Mouse (Mus musculus) Patski (cell line): ENCODE data around the gene Mpp1. TPM values are rescaled to one million over a fixed set of nuclear protein-coding genes. Genes with fewer than 3 reads are reported as not detected.
A peak's percentile ranks its signal among the peaks of the same experiment; 100 is the strongest.
"Not testable (repeated sequence)": the region's sequence is repeated elsewhere in the genome, so short reads cannot be mapped to it uniquely, and the experiment has no call there.

Experiments used
- ATAC-seq: fragments of 100-300 bp; one replicate; pipeline ENCODE4 v1.8.0; 2021
- CTCF ChIA-PET: fragments of 350-600 bp; sonication (Branson Sonifier 250); formaldehyde crosslinking; loops from one replicate; lab custom pipeline; 2022; ENCODE audit warnings: inconsistent platforms; lab: Charles Lee
- POLR2A ChIA-PET: fragments of 350-600 bp; sonication (Branson Sonifier 250); formaldehyde crosslinking; loops from one replicate; lab custom pipeline; 2022; ENCODE audit warnings: antibody characterized with exemption, inconsistent platforms; lab: Charles Lee
- DNase-seq: peaks from one replicate; pipeline ENCODE4 v3.0.0-alpha.2; 2011; ENCODE audit warnings: low read depth, low spot score
- H3K27me3 ChIP-seq: fragments of 371-371 bp; one replicate; pipeline ENCODE4 v1.5.1; 2021
- CTCF ChIP-seq: fragments of 100-300 bp; IDR thresholded peaks from one replicate; pipeline ENCODE4 v1.5.1; 2021
- in situ Hi-C: fragments of 300-500 bp; cut with MboI; formaldehyde crosslinking; loops from 3 replicates; pipeline ENCODE4 v1.11.1; 2018; ENCODE audit warnings: low pct_unique_long_range_greater_than_20kb, mixed read lengths
- polyA plus RNA-seq: library from polyadenylated mRNA; unstranded; gene quantifications from one replicate; pipeline ENCODE4 v1.2.3, GENCODE M21; 2021

Mpp1 gene
- polyA plus RNA-seq: 118 TPM

DNA sequence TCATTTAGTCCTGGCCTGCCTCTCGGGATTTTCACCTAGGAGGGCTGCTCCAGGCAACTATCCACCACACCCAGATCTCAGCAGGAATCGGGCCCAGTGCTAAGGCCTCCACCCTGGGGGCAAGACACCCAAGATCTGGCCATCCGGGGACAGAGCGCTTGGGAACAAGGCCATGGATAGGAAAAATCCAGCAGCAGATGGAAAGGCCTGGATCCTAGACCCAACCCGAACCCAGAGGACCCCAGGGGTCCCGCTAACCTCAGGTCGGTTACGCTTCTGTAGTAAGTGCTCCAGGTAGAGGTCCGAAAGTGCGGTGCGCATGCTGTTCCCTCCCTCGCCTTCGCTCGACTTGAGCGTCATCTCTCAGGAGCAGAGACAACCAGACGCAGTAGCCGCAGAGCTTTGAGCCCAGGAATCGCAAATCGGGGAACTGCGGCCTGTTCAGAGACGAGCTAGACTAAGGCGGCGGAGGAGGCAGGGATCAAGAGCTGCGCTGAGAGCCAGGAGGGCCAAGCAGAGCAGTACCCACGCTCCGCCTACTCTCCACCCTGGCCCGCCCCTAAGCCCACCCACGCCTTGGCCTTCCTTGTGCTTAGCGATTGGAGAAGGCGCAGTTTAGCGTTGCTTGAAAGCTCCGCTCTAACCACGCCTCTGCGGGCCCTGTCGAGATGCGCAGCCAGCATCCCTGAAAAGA lies at the start of gene Mpp1:
Gene Mpp1 (minus strand): TSS at position 550 of the 694 bp plus-strand sequence.
- DNase-seq (no peak), ATAC-seq (peak; percentile 98)
- ChIA-PET POLR2A (no interaction called here), CTCF (interaction anchor here (1.4 kb wide), 1 partner anchor 14 kb away, joined by 3 read pairs; no protein-coding TSS in a partner anchor)
- in situ Hi-C loops: no loop called here
- H3K27me3 ChIP-seq: peaks cover 20% of the 10 kb centered on the region
- no peak for TF ChIP-seq CTCF

DNA sequence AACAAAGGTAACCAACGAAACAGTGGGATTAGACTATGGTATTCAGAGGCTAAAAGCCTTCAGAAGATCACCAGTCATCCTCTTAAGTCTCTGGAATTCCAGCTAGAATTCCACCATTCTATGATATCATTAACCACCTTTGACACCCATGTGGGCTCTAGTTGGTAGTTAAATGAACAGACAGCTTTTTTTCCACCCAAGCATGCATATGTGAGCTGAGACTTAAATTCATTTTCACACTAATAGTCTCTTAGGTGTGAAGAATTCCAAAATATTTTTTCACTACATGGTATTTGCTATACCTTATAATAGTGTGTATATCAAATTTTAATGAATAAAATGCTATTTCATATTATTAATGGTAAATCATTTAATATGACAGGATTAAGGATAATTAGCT lies 32.9 kb upstream of the Mpp1 start, which contains the start of gene Smim9:
Gene Smim9 (minus strand): TSS at position 101 of the 400 bp plus-strand sequence.
- H3K27me3 ChIP-seq: peaks cover 32% of the 10 kb centered on the region
- in situ Hi-C loops: no loop called here
- ChIA-PET POLR2A (no interaction called here), CTCF (no interaction called here)
- TF ChIP-seq CTCF: no peak
- no peak for DNase-seq
- ATAC-seq: no peak

DNA sequence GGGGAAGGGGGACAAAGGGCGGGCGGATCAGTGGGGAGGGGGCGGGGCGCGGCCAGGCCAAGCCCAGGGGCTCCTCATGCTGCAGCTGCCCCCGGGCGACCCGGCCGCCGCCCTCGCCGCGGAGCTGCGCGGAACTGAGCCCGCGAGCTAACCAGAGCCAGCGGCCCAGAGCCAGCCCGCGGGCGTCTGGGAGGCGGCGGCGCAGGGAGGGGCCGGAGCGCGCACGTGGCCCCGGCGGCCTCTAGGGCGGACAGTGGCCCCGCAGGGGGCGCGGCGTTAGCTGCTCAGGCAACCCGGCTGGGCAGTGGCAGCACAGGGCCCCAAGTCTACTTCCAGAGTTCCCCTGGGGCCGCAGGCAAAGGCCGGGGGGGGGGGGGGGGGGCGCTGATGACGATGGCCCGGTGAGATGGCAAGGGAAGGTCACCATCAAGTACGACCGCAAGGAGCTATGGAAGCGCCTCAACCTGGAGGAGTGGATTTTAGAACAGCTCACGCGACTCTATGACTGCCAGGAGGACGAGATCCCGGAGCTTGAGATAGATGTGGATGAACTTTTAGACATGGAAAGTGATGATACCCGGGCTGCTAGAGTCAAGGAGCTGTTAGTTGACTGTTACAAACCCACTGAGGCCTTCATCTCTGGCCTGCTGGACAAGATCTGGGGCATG lies 24.9 kb upstream of the Mpp1 start:
- no peak for ATAC-seq
- ChIA-PET POLR2A (no interaction called here), CTCF (no interaction called here)
- no peaks in the 10 kb centered on the region for H3K27me3 ChIP-seq
- in situ Hi-C loops: no loop called here
- no peak for DNase-seq
- TF ChIP-seq CTCF: no peak

DNA sequence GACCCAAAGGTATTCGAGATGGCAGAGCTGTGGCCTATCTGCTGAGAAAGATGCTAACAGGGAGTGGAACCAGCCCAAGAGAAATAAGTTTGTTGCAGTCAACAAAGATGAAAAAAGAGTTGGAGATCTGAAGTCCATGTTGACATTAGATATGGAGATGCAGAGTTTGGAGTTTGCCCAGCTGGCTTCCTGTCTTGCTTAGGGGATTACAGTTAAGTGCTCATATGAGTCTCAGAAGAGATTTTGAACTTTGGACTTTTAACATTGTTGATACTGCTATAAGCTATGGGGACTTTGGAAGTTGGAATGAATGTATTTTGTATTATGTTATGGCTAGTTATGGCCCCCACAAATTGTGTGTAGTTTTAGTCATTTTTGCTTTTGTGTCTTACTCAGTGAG lies 21.4 kb upstream of the Mpp1 start:
- ChIA-PET CTCF (no interaction called here), POLR2A (no interaction called here)
- peaks cover 11% of the 10 kb centered on the region for H3K27me3 ChIP-seq
- in situ Hi-C loops: no loop called here
- ATAC-seq (no peak), DNase-seq (no peak)
- no peak for TF ChIP-seq CTCF

DNA sequence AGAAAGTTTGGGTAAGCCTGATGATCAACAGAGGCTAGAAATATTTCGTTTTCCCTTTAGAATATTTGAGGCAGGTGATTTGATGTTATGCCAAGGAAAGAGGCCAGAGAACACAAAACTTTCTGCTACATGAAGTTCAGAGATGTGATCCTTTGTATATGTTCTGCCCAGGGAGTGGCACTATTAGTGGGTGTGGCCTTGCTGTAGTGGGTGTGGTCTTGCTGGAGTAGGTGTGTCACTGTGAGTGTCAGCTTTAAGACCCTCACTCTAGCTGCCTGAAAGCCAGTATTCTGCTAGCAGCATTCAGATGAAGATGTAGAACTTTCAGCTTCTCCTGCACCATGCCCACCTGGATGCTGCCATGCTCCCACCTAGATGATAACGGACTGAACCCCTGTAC lies 19.5 kb upstream of the Mpp1 start:
- peaks cover 11% of the 10 kb centered on the region for H3K27me3 ChIP-seq
- CTCF ChIA-PET: interaction anchor here (1.2 kb wide), 1 partner anchor 9 kb away, joined by 3 read pairs; no protein-coding TSS in a partner anchor
- no peak for TF ChIP-seq CTCF
- DNase-seq: no peak
- in situ Hi-C loops: no loop called here
- POLR2A ChIA-PET: no interaction called here
- ATAC-seq: no peak

DNA sequence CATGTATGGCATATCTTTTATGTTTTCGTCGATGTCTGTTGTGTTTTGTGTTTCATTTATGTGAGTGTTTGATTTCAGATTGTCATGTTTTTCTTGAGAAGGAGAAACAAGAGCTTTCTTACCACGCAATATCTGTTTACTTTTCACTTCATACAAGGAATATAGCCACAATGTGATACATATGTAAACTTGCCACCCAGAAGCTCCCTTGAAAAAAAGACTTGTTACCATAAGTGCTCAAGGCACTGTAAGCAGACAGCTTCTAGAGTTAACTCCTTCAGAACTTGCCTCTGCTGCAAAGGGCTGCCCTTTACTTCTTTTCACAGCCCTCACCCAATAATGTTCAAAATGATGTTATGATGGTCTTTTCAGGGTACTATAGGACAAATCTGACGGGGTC lies 17.6 kb upstream of the Mpp1 start:
- ATAC-seq (no peak), DNase-seq (no peak)
- no peak for TF ChIP-seq CTCF
- in situ Hi-C loops: no loop called here
- peaks cover 11% of the 10 kb centered on the region for H3K27me3 ChIP-seq
- ChIA-PET POLR2A (no interaction called here), CTCF (no interaction called here)

DNA sequence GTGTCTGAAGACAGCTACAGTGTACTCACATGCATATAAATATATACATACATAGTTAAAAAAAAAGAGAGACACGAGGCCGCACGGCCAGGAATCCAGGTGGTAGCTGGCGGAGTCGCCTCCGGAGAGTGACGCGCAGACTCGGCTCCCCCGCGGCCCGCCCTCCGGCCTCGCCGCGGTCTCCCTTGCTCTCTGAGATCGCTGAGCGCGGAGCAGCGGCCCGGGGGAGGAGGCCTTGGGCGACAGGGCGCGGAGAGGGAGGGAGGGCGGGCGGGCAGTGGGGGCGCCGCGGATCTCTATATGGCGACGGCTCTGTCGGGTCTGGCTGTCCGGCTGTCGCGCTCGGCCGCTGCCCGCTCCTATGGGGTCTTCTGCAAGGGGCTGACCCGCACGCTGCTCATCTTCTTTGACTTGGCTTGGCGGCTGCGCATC lies 12.3 kb upstream of the Mpp1 start:
- H3K27me3 ChIP-seq, DNase-seq, ATAC-seq, POLR2A ChIA-PET, in situ Hi-C loops, CTCF ChIA-PET: not testable (repeated sequence)

DNA sequence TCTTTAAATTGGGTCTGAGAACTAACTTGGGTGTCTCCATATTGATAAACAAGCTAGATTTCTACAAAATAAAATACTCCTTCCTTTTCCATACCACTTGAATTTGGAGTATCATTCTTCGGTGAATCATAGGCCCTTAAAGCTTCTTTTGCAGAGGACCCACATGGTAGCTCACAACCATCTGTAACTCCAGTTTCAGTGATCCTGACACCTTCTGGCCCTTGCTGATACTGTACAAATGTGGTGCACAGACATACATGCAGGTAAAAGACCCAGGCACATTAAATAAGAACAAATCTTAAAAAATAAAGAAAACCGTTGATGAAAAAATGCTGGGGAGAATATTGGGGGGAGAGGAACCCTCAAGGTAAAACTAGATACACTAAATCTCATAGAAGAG lies 7.4 kb upstream of the Mpp1 start:
- DNase-seq (no peak), ATAC-seq (no peak)
- no peak for TF ChIP-seq CTCF
- CTCF ChIA-PET: no interaction called here
- peaks cover 11% of the 10 kb centered on the region for H3K27me3 ChIP-seq
- POLR2A ChIA-PET: no interaction called here
- in situ Hi-C loops: no loop called here

DNA sequence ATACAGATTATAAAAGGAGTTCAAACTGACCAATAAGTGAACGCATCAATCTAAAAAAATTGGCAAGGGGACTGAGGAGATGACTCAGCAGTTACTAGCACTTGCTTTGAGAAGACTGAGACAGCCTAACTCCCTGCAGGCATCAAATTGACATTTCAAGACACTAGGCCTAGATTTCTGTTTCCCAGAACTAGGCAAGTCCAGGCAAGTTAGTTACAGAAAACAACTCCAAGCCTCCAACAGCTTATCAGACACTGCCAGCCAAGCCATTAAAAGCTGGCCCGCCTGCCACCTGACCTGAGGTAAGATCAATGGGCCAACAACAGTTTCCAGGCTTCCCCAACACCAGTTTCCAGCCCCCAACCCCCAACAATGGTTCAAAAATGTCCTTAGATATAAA lies 6.9 kb upstream of the Mpp1 start:
- ATAC-seq (no peak), DNase-seq (no peak)
- ChIA-PET CTCF (no interaction called here), POLR2A (no interaction called here)
- H3K27me3 ChIP-seq: peaks cover 11% of the 10 kb centered on the region
- in situ Hi-C loops: no loop called here
- no peak for TF ChIP-seq CTCF

DNA sequence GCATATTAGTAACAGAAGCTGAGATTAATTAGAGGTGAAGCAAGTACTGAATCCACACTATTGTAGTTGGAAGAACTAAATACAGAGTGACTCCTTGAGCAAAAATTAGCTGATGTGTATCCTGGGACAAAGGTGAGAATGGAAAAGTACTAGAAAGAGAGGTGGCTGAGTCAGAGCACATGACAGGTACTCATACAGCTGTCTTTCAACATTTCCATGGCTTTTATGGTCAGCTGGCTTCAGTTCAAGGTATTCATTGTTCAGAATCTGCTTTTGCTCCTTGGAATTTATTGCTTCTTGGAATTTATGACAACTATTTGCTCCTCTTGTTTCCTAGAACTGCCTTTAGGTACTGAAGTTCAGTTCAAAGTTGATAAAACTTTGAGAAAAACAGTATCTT lies 6.1 kb upstream of the Mpp1 start:
- CTCF ChIA-PET: no interaction called here
- POLR2A ChIA-PET: no interaction called here
- DNase-seq (no peak), ATAC-seq (no peak)
- H3K27me3 ChIP-seq: peaks cover 11% of the 10 kb centered on the region
- no peak for TF ChIP-seq CTCF
- in situ Hi-C loops: no loop called here

DNA sequence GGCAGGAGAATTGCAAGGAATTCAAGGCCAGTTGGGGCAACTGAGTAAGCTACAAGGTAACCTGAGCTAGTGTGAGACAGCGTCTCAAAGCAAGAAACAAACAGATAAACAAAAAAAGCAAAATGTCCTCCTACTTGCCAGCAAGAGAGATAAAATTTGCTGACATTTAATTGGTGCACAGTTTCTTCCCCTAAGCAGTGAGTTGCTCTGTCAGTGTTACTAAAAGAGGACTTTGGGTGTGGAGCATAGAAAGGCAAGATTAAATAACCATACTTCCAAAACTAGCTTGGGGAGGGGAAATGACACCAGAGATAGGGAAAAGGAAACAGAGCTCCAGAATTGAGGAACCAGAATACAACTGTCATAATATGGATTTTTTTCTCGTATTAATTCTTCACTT lies 1.3 kb downstream of the Mpp1 start:
- ATAC-seq (no peak), DNase-seq (no peak)
- TF ChIP-seq CTCF: no peak
- in situ Hi-C loops: no loop called here
- H3K27me3 ChIP-seq: peaks cover 22% of the 10 kb centered on the region
- ChIA-PET POLR2A (no interaction called here), CTCF (no interaction called here)
